Mouse (Mus musculus): ENCODE results near the gene Ttc21a.

GRCm38 (mm10) chr9:119938496-119938895, 1.1 kb downstream of the Ttc21a start:
- TF ChIP-seq CTCF (IDR thresholded peaks at IDR 0.05; ENCODE audit: low read depth) (no peak), EP300 (optimal IDR thresholded peaks at IDR 0.05) (no peak)

Measured in stomach, postnatal 0 days (tissue).